Mouse (Mus musculus) MEL (cell line): Measurements from ENCODE around the gene Tgoln1.

Experiments used
- EP300 ChIP-seq, 2 experiments: IDR thresholded peaks; 2 replicates each; pipeline ENCODE4 v1.6.1; 2011; ENCODE audit warnings: improper control_type of control experiment in 2 of 2, low read length in 2 of 2, low read depth in 1 of 2, mild to moderate bottlenecking in 1 of 2
- GATA1 ChIP-seq: IDR thresholded peaks from 2 replicates; pipeline ENCODE4 v1.6.1; 2011; ENCODE audit warnings: low read depth, low read length, improper control_type of control experiment
- MAFK ChIP-seq: IDR thresholded peaks from 2 replicates; pipeline ENCODE4 v1.6.1; 2011; ENCODE audit warnings: low read depth, mild to moderate bottlenecking, low read length, improper control_type of control experiment, borderline replicate concordance
- POLR2A ChIP-seq, 2 experiments: IDR thresholded peaks; 2 replicates each; pipeline ENCODE4 v1.6.1; 2011 to 2012; ENCODE audit warnings: low read length in 2 of 2, mild to moderate bottlenecking in 2 of 2, control low read depth in 1 of 2, improper control_type of control experiment in 1 of 2, low read depth in 1 of 2, moderate library complexity in 1 of 2; ENCODE audit not compliant: control insufficient read depth in 1 of 2, insufficient read depth in 1 of 2, poor library complexity in 1 of 2
- USF2 ChIP-seq, 2 experiments: IDR thresholded peaks; 2 replicates each; pipeline ENCODE4 v1.6.1; 2011 to 2012; ENCODE audit warnings: improper control_type of control experiment in 2 of 2, low read length in 2 of 2, borderline replicate concordance in 1 of 2, inconsistent platforms in 1 of 2, low read depth in 1 of 2, mild to moderate bottlenecking in 1 of 2; ENCODE audit not compliant: insufficient read depth in 1 of 2
- ZNF384 ChIP-seq: IDR thresholded peaks from 2 replicates; pipeline ENCODE4 v1.6.1; 2012; ENCODE audit warnings: low read depth, mild to moderate bottlenecking, inconsistent platforms, low read length, improper control_type of control experiment

DNA sequence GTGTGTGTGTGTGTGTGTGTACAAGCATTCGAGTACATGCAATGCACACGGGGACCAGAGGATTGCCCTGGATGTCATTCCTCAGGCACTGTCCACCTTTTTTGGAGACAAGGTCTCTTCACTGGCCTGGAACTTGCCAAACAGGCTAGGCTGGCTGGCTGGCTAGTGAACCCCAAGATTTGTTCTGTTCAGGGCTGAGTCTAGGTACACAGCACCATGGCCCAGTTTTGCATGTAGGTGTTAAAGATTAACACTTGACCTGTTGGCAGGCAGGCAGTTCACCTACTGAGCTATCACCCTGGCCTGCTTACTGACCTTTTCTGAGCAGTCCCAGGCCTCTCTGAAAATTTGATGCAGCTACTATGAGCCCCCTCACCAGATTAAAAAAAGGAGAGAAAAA lies 13.6 kb upstream of the Tgoln1 start:
- TF ChIP-seq EP300 (IDR thresholded peaks at IDR 0.05; ENCODE audit: low read depth in 1 of 2, low read length in 2 of 2) (no peak), MAFK (no peak), USF2 (IDR thresholded peaks at IDR 0.05; ENCODE audit: borderline replicate concordance in 1 of 2, insufficient read depth in 1 of 2, low read depth in 1 of 2, low read length in 2 of 2) (no peak), GATA1 (no peak), ZNF384 (no peak), POLR2A (IDR thresholded peaks at IDR 0.05; ENCODE audit: control insufficient read depth in 1 of 2, insufficient read depth in 1 of 2, low read depth in 1 of 2, low read length in 2 of 2, poor library complexity in 1 of 2) (no peak)
